Mouse (Mus musculus) hindbrain, embryonic 16.5 days (tissue): ENCODE measurements around the gene Relb. TPM values are rescaled to one million over a fixed set of nuclear protein-coding genes. Genes with fewer than 3 reads are reported as not detected.

ENCODE experiments used
- ATAC-seq: fragments of 200-750 bp; cut with Nextera tagmentation; 2 replicates; pipeline ENCODE4 v1.8.0; 2017; ENCODE audit warnings: moderate TSS enrichment, moderate library complexity
- H3K27ac ChIP-seq: fragments of 300-500 bp; sonication (generic); 2 replicates; pipeline ENCODE4 v1.5.1; 2014; ENCODE audit warnings: low read depth, mild to moderate bottlenecking, control low read depth, low read length, moderate library complexity
- H3K27me3 ChIP-seq: fragments of 300-500 bp; sonication (generic); replicated peaks from 2 replicates; pipeline ENCODE4 v1.6.1; 2014; ENCODE audit warnings: low read length; ENCODE audit not compliant: control insufficient read depth, insufficient read depth
- H3K36me3 ChIP-seq: fragments of 300-500 bp; sonication (generic); 2 replicates; pipeline ENCODE4 v1.6.1; 2014; ENCODE audit warnings: mild to moderate bottlenecking, low read length, moderate library complexity, mixed read lengths; ENCODE audit not compliant: control insufficient read depth, insufficient read depth
- H3K4me1 ChIP-seq: fragments of 300-500 bp; sonication (generic); 2 replicates; pipeline ENCODE4 v1.6.1; 2014; ENCODE audit warnings: low read depth, low read length; ENCODE audit not compliant: control insufficient read depth, insufficient read depth
- H3K4me2 ChIP-seq: fragments of 300-500 bp; sonication (generic); 2 replicates; pipeline ENCODE4 v1.6.1; 2014; ENCODE audit warnings: mild to moderate bottlenecking, low read length, control low read depth, moderate library complexity
- H3K4me3 ChIP-seq: fragments of 300-500 bp; sonication (generic); 2 replicates; pipeline ENCODE4 v1.5.1; 2014; ENCODE audit warnings: mild to moderate bottlenecking, low read length, control low read depth, moderate library complexity
- H3K9ac ChIP-seq: fragments of 300-500 bp; sonication (generic); 2 replicates; pipeline ENCODE4 v1.6.1; 2014; ENCODE audit warnings: low read depth, mild to moderate bottlenecking, control low read depth, low read length, moderate library complexity
- H3K9me3 ChIP-seq: fragments of 300-500 bp; sonication (generic); 2 replicates; pipeline ENCODE4 v1.6.1; 2014; ENCODE audit warnings: mild to moderate bottlenecking, low read length, moderate library complexity; ENCODE audit not compliant: control insufficient read depth
- WGBS: fragments of 180-500 bp; shearing (Covaris S2); extraction: QIAGEN DNeasy Blood & Tissue Kit; methylation state at CpG from one replicate; pipeline ENCODE4 v1.1.7; 2014; 5-methylcytosine and 5-hydroxymethylcytosine counted together
- polyA plus RNA-seq: library from polyadenylated mRNA; unstranded; fragments of >200 nt; fragmentation: Nextera tagmentation; extraction: Ambion mirVana; gene quantifications from 2 replicates; pipeline ENCODE4 v1.2.1, GENCODE M21; 2015

The Relb gene
- polyA plus RNA-seq, 1 experiment from 2014 or later, result 6.7 TPM

GRCm38 (mm10) chr7:19634591-19634990 lies 5.4 kb upstream of the Relb start:
- H3K9me3 ChIP-seq, result no peaks in the 10 kb centered on the region
- H3K4me1 ChIP-seq, result no peaks in the 10 kb centered on the region
- no peaks in the 10 kb centered on the region for H3K27me3 ChIP-seq
- no peak overlapping the region for H3K4me2 ChIP-seq
- no peak for ATAC-seq
- peaks cover 61% of the 10 kb centered on the region for H3K36me3 ChIP-seq
- H3K4me3 ChIP-seq, result no peak overlapping the region
- 96% methylated on average over 2 of the region's 2 CpGs for WGBS
- H3K27ac ChIP-seq, result no peak overlapping the region
- H3K9ac ChIP-seq, result no peak overlapping the region

- peaks cover 54% of the 10 kb centered on the region for H3K36me3 ChIP-seq
- no peaks in the 10 kb centered on the region for H3K9me3 ChIP-seq
- H3K4me1 ChIP-seq, result no peaks in the 10 kb centered on the region
- ATAC-seq, result no peak
- WGBS, result 95% methylated on average over 15 of the region's 15 CpGs
- H3K27ac ChIP-seq, result no peak overlapping the region
- no peak overlapping the region for H3K9ac ChIP-seq
- H3K27me3 ChIP-seq, result no peaks in the 10 kb centered on the region
- H3K4me3 ChIP-seq, result no peak overlapping the region
- no peak overlapping the region for H3K4me2 ChIP-seq
Observed at GRCm38 (mm10) chr7:19633855-19634254, 4.6 kb upstream of the Relb start.

- no peaks in the 10 kb centered on the region for H3K27me3 ChIP-seq
- 94% methylated on average over 17 of the region's 17 CpGs for WGBS
- H3K9me3 ChIP-seq, result no peaks in the 10 kb centered on the region
- H3K4me3 ChIP-seq, result no peak overlapping the region
- no peak overlapping the region for H3K27ac ChIP-seq
- no peak overlapping the region for H3K9ac ChIP-seq
- no peak overlapping the region for H3K4me2 ChIP-seq
- no peak for ATAC-seq
- peaks cover 49% of the 10 kb centered on the region for H3K36me3 ChIP-seq
- H3K4me1 ChIP-seq, result no peaks in the 10 kb centered on the region; the same call in 1 of the 2 replicates
Observed at GRCm38 (mm10) chr7:19633197-19633596, 4.0 kb upstream of the Relb start.

DNA sequence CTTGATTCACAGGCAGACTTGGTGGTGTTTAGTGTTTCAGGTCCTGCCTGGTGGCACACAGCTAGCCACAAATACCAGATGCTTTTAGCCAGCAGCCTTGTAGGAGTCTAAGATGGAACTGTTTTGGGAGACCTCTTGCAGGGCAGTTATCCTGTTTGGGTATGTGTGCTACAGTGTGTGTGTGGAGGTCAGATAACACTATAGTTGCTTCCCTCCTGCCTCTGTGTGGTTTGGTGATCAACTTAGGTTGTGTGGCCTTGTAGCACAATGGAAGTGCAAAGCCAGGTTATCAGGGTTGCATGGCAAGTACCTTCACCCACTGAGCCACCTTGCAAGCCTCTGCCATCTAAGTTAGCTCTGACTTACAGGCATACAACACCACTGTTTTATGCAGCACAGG lies 3.5 kb upstream of the Relb start:
- ATAC-seq, result no peak
- Histone ChIP-seq H3K27ac (no peak overlapping the region), H3K27me3 (no peaks in the 10 kb centered on the region), H3K4me1 (no peaks in the 10 kb centered on the region; the same call in 1 of the 2 replicates), H3K9ac (no peak overlapping the region), H3K36me3 (peaks cover 44% of the 10 kb centered on the region), H3K9me3 (no peaks in the 10 kb centered on the region), H3K4me3 (no peak overlapping the region), H3K4me2 (no peak overlapping the region)

DNA sequence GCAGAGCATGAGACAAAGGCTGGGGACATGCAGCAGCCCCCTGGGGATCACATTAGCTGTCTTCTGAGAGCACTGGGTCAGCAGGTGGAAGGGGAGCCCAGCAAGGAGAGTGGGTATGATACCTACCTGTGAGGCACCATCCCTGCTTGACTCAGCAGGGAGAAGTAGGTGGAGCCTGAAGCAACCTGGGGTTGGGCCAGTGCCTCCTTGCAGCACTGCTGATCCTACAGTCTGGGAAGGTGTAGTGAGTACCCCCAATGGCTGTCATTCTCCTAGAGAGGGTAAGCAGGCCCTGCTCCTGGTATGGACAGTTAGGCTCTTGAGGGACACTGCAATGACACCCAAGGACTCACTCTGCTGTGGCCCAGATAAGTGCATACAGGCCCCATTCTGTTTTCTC lies 3.0 kb upstream of the Relb start:
- ATAC-seq, result no peak
- H3K4me3 ChIP-seq, result no peak overlapping the region
- H3K27ac ChIP-seq, result no peak overlapping the region
- H3K4me2 ChIP-seq, result no peak overlapping the region
- H3K9ac ChIP-seq, result no peak overlapping the region
- H3K27me3 ChIP-seq, result no peaks in the 10 kb centered on the region
- H3K9me3 ChIP-seq, result no peaks in the 10 kb centered on the region
- H3K36me3 ChIP-seq, result peaks cover 40% of the 10 kb centered on the region
- no peaks in the 10 kb centered on the region; the same call in 1 of the 2 replicates for H3K4me1 ChIP-seq

DNA sequence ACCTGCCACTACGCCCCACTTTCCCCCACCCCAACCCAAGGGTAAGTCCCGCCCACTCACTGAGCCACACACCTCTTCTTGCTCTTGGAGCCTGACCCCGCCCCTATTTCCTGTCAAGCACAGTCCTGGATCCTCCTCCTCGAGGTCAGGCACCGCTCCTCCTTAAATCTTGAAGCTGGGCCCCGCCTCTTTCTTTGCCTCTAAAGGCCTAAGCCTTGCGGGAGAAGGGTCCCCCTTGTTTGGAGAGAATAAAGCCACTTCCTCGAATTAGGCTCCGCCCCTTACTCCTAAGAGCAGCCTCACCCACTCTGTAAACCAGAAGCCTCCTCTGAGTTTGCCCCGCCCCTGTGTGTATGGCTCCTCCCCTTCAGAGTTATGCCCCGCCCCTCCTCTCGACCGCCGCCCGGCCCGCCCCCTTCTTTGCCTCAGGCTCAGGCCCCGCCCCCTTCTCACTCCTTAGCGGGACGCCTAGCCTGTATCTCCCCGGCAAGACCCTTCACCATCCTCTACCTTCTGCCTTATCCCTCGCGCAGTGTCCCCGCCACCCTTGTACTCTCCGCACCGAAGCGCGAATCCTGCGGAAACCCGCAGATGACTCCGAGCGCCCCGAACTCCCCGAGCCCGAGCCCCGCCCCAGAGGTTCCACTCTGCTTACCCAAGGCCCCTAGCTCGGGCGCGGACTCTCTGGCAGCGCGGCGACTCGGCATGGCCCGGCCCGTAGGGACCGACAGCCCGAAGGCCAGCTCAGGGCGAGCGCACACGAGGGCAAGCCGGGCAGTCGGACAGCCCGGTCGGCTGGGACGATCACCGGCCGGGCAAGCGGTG lies 490 bp downstream of the Relb start:
- Histone ChIP-seq H3K4me2 (peak overlapping the region; percentile 95), H3K27ac (peak overlapping the region; percentile 73), H3K4me3 (peak overlapping the region; percentile 85), H3K9me3 (no peaks in the 10 kb centered on the region), H3K27me3 (no peaks in the 10 kb centered on the region), H3K9ac (peak overlapping the region; percentile 67), H3K4me1 (no peaks in the 10 kb centered on the region; the same call in 1 of the 2 replicates), H3K36me3 (peaks cover 18% of the 10 kb centered on the region)
- WGBS, result under 1% methylated on average over 46 of the region's 57 CpGs
- peak; percentile 85 for ATAC-seq

DNA sequence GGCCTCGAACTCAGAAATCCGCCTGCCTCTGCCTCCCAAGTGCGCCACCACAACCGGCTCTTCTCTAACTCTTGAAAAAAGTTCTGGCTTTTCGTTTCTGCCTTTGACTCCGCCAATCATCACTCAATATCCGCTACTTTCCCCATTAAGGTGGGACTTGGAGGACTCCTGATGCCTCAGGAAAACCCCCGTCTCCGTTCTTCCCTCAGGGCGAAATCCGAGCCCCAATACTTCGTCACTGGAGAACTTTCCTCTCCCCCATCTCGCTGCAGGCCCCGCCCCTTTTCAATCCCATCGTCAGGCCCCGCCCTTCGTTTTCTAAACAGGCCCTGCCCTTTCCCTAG lies 1.1 kb downstream of the Relb start:
- Histone ChIP-seq H3K36me3 (peaks cover 13% of the 10 kb centered on the region), H3K4me2 (peak overlapping the region; percentile 95), H3K9me3 (no peaks in the 10 kb centered on the region), H3K4me3 (peak overlapping the region; percentile 85), H3K27ac (peak overlapping the region; percentile 73; the same call in 1 of the 2 replicates), H3K9ac (0 out of 2 replicates have a peak overlapping the region, but pooled peaks have one; percentile 39), H3K4me1 (no peaks in the 10 kb centered on the region; the same call in 1 of the 2 replicates), H3K27me3 (no peaks in the 10 kb centered on the region)
- WGBS, result 16% methylated on average over 17 of the region's 17 CpGs
- no peak for ATAC-seq

DNA sequence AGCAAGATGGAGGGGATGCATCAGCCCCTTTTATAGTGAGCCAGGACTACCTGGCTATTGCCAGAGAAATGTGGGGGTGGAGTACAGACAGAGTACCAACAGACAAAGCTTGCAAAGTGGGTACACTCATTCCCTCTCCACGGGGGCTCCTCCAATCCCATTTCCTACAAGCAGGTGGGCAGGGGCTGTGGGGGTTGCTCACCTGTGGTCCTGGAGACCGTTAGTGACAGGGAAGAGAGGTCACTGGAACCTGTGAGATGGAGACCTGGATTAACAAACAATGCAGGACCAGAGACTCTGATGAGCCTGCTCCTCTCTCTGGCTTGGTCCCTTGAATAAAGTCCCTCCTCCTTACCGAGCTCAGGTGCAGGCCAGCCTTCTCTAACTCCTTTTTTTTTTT lies 1.5 kb downstream of the Relb start:
- H3K27me3 ChIP-seq, result no peaks in the 10 kb centered on the region
- WGBS, result 84% methylated on average over 3 of the region's 3 CpGs
- H3K9ac ChIP-seq, result no peak overlapping the region
- H3K9me3 ChIP-seq, result no peaks in the 10 kb centered on the region
- H3K36me3 ChIP-seq, result peaks cover 9% of the 10 kb centered on the region
- H3K4me3 ChIP-seq, result peak overlapping the region; percentile 85
- ATAC-seq, result no peak
- H3K4me1 ChIP-seq, result no peaks in the 10 kb centered on the region; the same call in 1 of the 2 replicates
- peak overlapping the region; percentile 95 for H3K4me2 ChIP-seq
- H3K27ac ChIP-seq, result no peak overlapping the region

GRCm38 (mm10) chr7:19623433-19623832 lies 5.8 kb downstream of the Relb start:
- no peaks in the 10 kb centered on the region for H3K27me3 ChIP-seq
- H3K4me3 ChIP-seq, result no peak overlapping the region
- no peaks in the 10 kb centered on the region for H3K9me3 ChIP-seq
- no peak for ATAC-seq
- no peak overlapping the region for H3K4me2 ChIP-seq
- H3K4me1 ChIP-seq, result peaks cover 6% of the 10 kb centered on the region; the same call in 1 of the 2 replicates
- 71% methylated on average over 2 of the region's 2 CpGs for WGBS
- no peak overlapping the region for H3K9ac ChIP-seq
- no peak overlapping the region for H3K27ac ChIP-seq
- H3K36me3 ChIP-seq, result no peaks in the 10 kb centered on the region
